Mouse (Mus musculus) brain, embryonic 14.5 days (tissue): ENCODE measurements around the gene Megf11.

ENCODE experiments used
- CTCF ChIP-seq: fragments of 200-500 bp; IDR thresholded peaks from 2 replicates; pipeline ENCODE4 v1.5.1; 2012; ENCODE audit warnings: inconsistent platforms, mild to moderate bottlenecking, moderate library complexity, borderline replicate concordance; ENCODE audit not compliant: insufficient read depth, insufficient read length; ENCODE audit errors: extremely low read depth
- POLR2A ChIP-seq: fragments of 200-500 bp; IDR thresholded peaks from 2 replicates; pipeline ENCODE4 v1.6.1; 2012; ENCODE audit warnings: mild to moderate bottlenecking, inconsistent platforms, borderline replicate concordance; ENCODE audit not compliant: poor library complexity, insufficient read depth, insufficient read length, severe bottlenecking; ENCODE audit errors: extremely low read depth

GRCm38 (mm10) chr9:64466564-64466963 is 81.1 kb downstream of the Megf11 start:
- TF ChIP-seq CTCF (no peak), POLR2A (no peak)
